Mouse (Mus musculus) heart, embryonic 14.5 days (tissue): Measurements from ENCODE around the gene Synrg. TPM values are rescaled to one million over a fixed set of nuclear protein-coding genes. Genes with fewer than 3 reads are reported as not detected.
A peak's percentile ranks its signal among the peaks of the same experiment; 100 is the strongest.

Source experiments
- ATAC-seq: fragments of 200-750 bp; cut with Nextera tagmentation; 2 replicates; pipeline ENCODE4 v1.8.0; 2017; ENCODE audit warnings: low read depth, moderate TSS enrichment; ENCODE audit not compliant: insufficient number of reproducible peaks, insufficient read depth, low FRiP score
- H3K27ac ChIP-seq, 2 experiments: fragments of 200-500 bp in 1 of 2; fragments of 300-500 bp in 1 of 2; sonication (generic) in 1 of 2; replicated peaks in 1 of 2; 2 replicates each; pipeline ENCODE4 v1.5.1; 2012 to 2014; ENCODE audit warnings: low read depth in 2 of 2, low read length in 2 of 2, control low read depth in 1 of 2, mild to moderate bottlenecking in 1 of 2, mixed read lengths in 1 of 2; ENCODE audit not compliant: control insufficient read depth in 1 of 2, insufficient read depth in 1 of 2
- H3K27me3 ChIP-seq: fragments of 300-500 bp; sonication (generic); 2 replicates; pipeline ENCODE4 v1.6.1; 2014; ENCODE audit warnings: mild to moderate bottlenecking, low read length, control low read depth; ENCODE audit not compliant: control insufficient read depth, insufficient read depth
- H3K36me3 ChIP-seq: fragments of 300-500 bp; sonication (generic); 2 replicates; pipeline ENCODE4 v1.6.1; 2014; ENCODE audit warnings: mild to moderate bottlenecking, control low read depth, low read length, mixed read lengths; ENCODE audit not compliant: control insufficient read depth, insufficient read depth
- H3K4me1 ChIP-seq, 2 experiments: fragments of 200-500 bp in 1 of 2; fragments of 300-500 bp in 1 of 2; sonication (generic) in 1 of 2; 2 replicates each; pipeline ENCODE4 v1.6.1; 2012 to 2014; ENCODE audit warnings: low read length in 2 of 2, control low read depth in 1 of 2, mixed read lengths in 1 of 2; ENCODE audit not compliant: control insufficient read depth in 2 of 2, insufficient read depth in 2 of 2
- H3K4me2 ChIP-seq: fragments of 300-500 bp; sonication (generic); 2 replicates; pipeline ENCODE4 v1.6.1; 2014; ENCODE audit warnings: mild to moderate bottlenecking, low read length
- H3K4me3 ChIP-seq, 2 experiments: fragments of 200-500 bp in 1 of 2; fragments of 300-500 bp in 1 of 2; sonication (generic) in 1 of 2; 2 replicates each; pipeline ENCODE4 v1.5.1; 2012 to 2014; ENCODE audit warnings: low read length in 2 of 2, mild to moderate bottlenecking in 2 of 2, control low read depth in 1 of 2, low read depth in 1 of 2, moderate library complexity in 1 of 2; ENCODE audit not compliant: control insufficient read depth in 1 of 2, insufficient read depth in 1 of 2
- H3K9ac ChIP-seq: fragments of 300-500 bp; sonication (generic); 2 replicates; pipeline ENCODE4 v1.6.1; 2014; ENCODE audit warnings: mild to moderate bottlenecking, low read length
- H3K9me3 ChIP-seq: fragments of 300-500 bp; sonication (generic); 2 replicates; pipeline ENCODE4 v1.6.1; 2016; ENCODE audit warnings: low read length, control low read depth; ENCODE audit not compliant: control insufficient read depth
- WGBS: fragments of 180-500 bp; shearing (Covaris S2); extraction: QIAGEN DNeasy Blood & Tissue Kit; methylation state at CpG from one replicate; pipeline ENCODE4 v1.1.7; 2014; 5-methylcytosine and 5-hydroxymethylcytosine counted together
- polyA plus RNA-seq: library from polyadenylated mRNA; unstranded; fragments of >200 nt; fragmentation: Nextera tagmentation; extraction: Ambion mirVana; gene quantifications from 2 replicates; pipeline ENCODE4 v1.2.1, GENCODE M21; 2014

Synrg gene
- polyA plus RNA-seq, 1 experiment from 2014 or later = 10.8 TPM

DNA sequence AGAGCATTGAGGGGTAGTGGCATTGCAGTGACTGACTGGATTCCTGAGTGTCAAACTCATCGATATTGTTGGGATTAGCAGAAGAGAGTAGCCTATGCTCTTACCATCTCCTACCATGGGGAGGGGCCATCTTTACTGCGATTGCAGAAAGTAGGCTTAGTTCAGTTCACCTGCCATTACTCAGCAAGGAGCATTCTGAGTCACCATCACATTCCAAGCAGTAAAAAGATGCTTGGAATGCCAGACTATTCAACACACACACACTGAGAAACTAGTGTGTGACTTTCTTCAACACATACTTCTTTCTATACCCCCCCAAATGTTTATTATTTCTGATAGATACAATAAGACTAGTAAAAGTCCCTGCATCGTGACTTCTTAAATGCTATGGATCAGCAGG lies 116.1 kb downstream of the Synrg start:
- Histone ChIP-seq H3K4me2 (no peak overlapping the region), H3K9me3 (no peaks in the 10 kb centered on the region), H3K27me3 (no peaks in the 10 kb centered on the region), H3K36me3 (peaks cover 23% of the 10 kb centered on the region; the same call in 1 of the 2 replicates), H3K9ac (no peak overlapping the region), H3K27ac (peak overlapping the region; percentile 26 to 57; a peak in 3 of 4 replicates), H3K4me3 (no peak overlapping the region), H3K4me1 (peaks cover 10 to 17% of the 10 kb centered on the region in 2 experiments)
- 63% methylated on average over 3 of the region's 3 CpGs for WGBS
- ATAC-seq = no peak

DNA sequence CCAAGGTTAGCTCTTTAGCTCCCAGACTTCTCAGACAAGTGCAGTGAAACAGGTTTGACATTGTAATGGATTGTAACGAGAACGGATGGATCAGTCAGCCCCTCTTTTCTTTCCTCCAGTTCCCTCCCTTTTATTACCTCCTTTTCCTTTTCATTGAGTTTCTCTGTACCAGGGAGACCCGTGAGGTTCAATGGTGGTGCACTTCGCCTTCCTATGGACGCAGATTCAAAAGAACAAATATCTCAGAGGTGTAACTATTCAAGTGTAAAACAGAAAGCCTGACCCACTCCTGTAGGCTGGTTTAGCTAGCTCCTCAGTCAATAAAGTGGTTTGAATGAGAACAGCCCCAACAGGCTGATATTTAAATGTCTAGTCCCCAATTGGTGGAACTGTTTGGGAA lies 117.7 kb downstream of the Synrg start:
- H3K36me3 ChIP-seq = peaks cover 34% of the 10 kb centered on the region
- 92% methylated on average over 5 of the region's 5 CpGs for WGBS

DNA sequence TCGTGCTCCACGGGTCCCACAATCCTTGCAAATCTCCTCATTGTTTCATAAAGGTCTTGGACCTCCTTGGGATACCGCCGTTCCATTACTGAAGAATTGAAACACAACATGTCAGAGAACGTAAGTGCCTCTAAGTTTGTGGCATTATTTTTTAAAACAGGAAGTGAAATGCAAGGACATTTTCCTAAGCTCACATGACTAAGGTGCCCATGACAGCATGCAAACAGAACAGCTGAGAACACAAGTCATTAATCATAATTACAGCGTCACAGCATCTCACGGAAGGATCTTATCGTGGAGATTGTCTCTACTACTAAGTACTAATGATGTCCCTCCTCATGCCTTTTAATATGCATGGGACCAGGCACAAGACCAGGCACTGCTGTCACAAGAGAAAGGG lies 126.3 kb downstream of the Synrg start:
- no peaks in the 10 kb centered on the region for H3K27me3 ChIP-seq
- H3K4me1 ChIP-seq = no peaks in the 10 kb centered on the region
- no peak overlapping the region for H3K9ac ChIP-seq
- H3K4me2 ChIP-seq = no peak overlapping the region
- ATAC-seq = no peak
- 94% methylated on average over 8 of the region's 8 CpGs for WGBS
- H3K4me3 ChIP-seq = no peak overlapping the region
- H3K9me3 ChIP-seq = no peaks in the 10 kb centered on the region
- no peak overlapping the region for H3K27ac ChIP-seq
- peaks cover 71% of the 10 kb centered on the region for H3K36me3 ChIP-seq

More for the DNA sequence above, 117.7 kb downstream of the Synrg start:
- peaks cover 10 to 17% of the 10 kb centered on the region in 2 experiments for H3K4me1 ChIP-seq
- H3K27ac ChIP-seq = no peak overlapping the region
- no peaks in the 10 kb centered on the region for H3K27me3 ChIP-seq
- H3K9ac ChIP-seq = no peak overlapping the region
- H3K4me3 ChIP-seq = no peak overlapping the region
- H3K9me3 ChIP-seq = no peaks in the 10 kb centered on the region
- no peak for ATAC-seq
- H3K4me2 ChIP-seq = no peak overlapping the region

Other genes with a start within 250 kb of the Synrg start
- gene Wfdc21, start 217.5 kb upstream of the Synrg start, polyA plus RNA-seq = not detected in 2 replicates
- gene Heatr6, start 210.7 kb upstream of the Synrg start, polyA plus RNA-seq = 14.7 and 17.1 TPM in 2 replicates
- 0.11 TPM in 1 of 2 replicates, not detected in the other for gene Hnf1b, start 114.4 kb upstream of the Synrg start, polyA plus RNA-seq
- 19.7 and 21.8 TPM in 2 replicates for gene Ddx52, start 22.4 kb upstream of the Synrg start, polyA plus RNA-seq
- gene Dusp14, start 104.8 kb downstream of the Synrg start, polyA plus RNA-seq = 4.2 and 5.0 TPM in 2 replicates
- gene Tada2a, start 165.2 kb downstream of the Synrg start, polyA plus RNA-seq = 16.8 and 16.9 TPM in 2 replicates
- 8.3 and 8.9 TPM in 2 replicates for gene Acaca, start 165.2 kb downstream of the Synrg start, polyA plus RNA-seq
- not detected in 2 replicates for gene Gm11437, start 203.0 kb downstream of the Synrg start, polyA plus RNA-seq